Mouse (Mus musculus) kidney, embryonic 16.5 days (tissue): ENCODE data around the gene Gpatch8. TPM values are rescaled to one million over a fixed set of nuclear protein-coding genes. Genes with fewer than 3 reads are reported as not detected.

ENCODE experiments used
- ATAC-seq: fragments of 200-750 bp; cut with Nextera tagmentation; 2 replicates; pipeline ENCODE4 v1.8.0; 2017; ENCODE audit warnings: moderate TSS enrichment; ENCODE audit not compliant: low FRiP score, low TSS enrichment
- H3K27ac ChIP-seq: fragments of 300-500 bp; sonication (generic); 2 replicates; pipeline ENCODE4 v1.5.1; 2014; ENCODE audit warnings: low read length
- H3K27me3 ChIP-seq: fragments of 300-500 bp; sonication (generic); 2 replicates; pipeline ENCODE4 v1.6.1; 2014; ENCODE audit warnings: low read length, control low read depth, mixed read lengths; ENCODE audit not compliant: insufficient read depth
- H3K36me3 ChIP-seq: fragments of 300-500 bp; sonication (generic); 2 replicates; pipeline ENCODE4 v1.6.1; 2014; ENCODE audit warnings: low read length, control low read depth, mixed read lengths; ENCODE audit not compliant: insufficient read depth
- H3K4me1 ChIP-seq: fragments of 300-500 bp; sonication (generic); 2 replicates; pipeline ENCODE4 v1.6.1; 2014; ENCODE audit warnings: low read length, control low read depth, mixed read lengths; ENCODE audit not compliant: insufficient read depth
- H3K4me2 ChIP-seq: fragments of 300-500 bp; sonication (generic); replicated peaks from 2 replicates; pipeline ENCODE4 v1.6.1; 2014; ENCODE audit warnings: low read depth, low read length
- H3K4me3 ChIP-seq: fragments of 300-500 bp; sonication (generic); 2 replicates; pipeline ENCODE4 v1.5.1; 2014; ENCODE audit warnings: mild to moderate bottlenecking, low read length
- H3K9ac ChIP-seq: fragments of 300-500 bp; sonication (generic); replicated peaks from 2 replicates; pipeline ENCODE4 v1.6.1; 2014; ENCODE audit warnings: low read length
- H3K9me3 ChIP-seq: fragments of 300-500 bp; sonication (generic); 2 replicates; pipeline ENCODE4 v1.6.1; 2016; ENCODE audit warnings: low read length, control low read depth
- WGBS: fragments of 180-500 bp; shearing (Covaris S2); extraction: QIAGEN DNeasy Blood & Tissue Kit; methylation state at CpG from one replicate; pipeline ENCODE4 v1.1.7; 2014; 5-methylcytosine and 5-hydroxymethylcytosine counted together
- polyA plus RNA-seq: library from polyadenylated mRNA; unstranded; fragments of >200 nt; fragmentation: Nextera tagmentation; extraction: Ambion mirVana; gene quantifications from 2 replicates; pipeline ENCODE4 v1.2.1, GENCODE M21; 2015

Gene Gpatch8
- polyA plus RNA-seq, 1 experiment from 2014 or later, result 47.5 TPM

- ATAC-seq, result no peak
- 25% methylated on average over 5 of the region's 5 CpGs for WGBS
- Histone ChIP-seq H3K4me2 (no peak overlapping the region), H3K4me1 (0 out of 2 replicates have a peak, but pooled peaks cover 3% of the 10 kb centered on the region), H3K27me3 (no peaks in the 10 kb centered on the region), H3K36me3 (no peaks in the 10 kb centered on the region), H3K9me3 (no peaks in the 10 kb centered on the region), H3K4me3 (no peak overlapping the region), H3K27ac (no peak overlapping the region), H3K9ac (no peak overlapping the region)
Observed at GRCm38 (mm10) chr11:102531425-102531824, 24.8 kb downstream of the Gpatch8 start.

DNA sequence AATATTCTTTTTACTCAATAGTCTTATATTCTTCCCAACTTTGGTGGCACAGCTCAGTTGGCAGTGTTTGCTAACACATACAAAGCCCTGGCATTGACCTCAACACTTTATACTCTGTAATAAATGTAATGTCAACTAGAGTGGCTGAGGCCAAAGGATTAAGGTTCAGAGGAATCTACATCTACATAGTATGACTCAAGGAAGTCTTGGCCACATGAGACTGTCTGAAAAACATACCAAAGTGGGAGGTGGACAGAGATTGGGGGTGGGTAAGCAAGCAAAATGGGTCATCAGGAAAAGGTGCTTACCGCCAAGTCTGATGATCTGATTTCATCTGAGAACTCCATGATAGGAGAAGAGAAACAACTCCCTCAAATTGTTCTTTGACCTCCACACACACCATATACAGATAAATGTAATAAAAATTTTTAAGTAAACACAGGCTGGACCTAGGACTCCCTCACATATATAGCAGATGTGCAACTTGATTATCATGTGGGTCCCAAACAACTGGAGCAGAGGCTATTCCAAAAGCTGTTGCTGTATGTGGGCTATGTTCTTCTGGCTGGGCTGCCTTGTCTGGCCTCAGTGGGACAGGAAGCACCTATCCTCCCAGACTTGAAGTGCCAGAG, 41.3 kb downstream of the Gpatch8 start:
- no peak overlapping the region for H3K27ac ChIP-seq
- WGBS, result 92% methylated on average over 1 of the region's 1 CpGs
- H3K9me3 ChIP-seq, result no peaks in the 10 kb centered on the region
- H3K9ac ChIP-seq, result no peak overlapping the region
- no peak overlapping the region for H3K4me2 ChIP-seq
- peaks cover 18% of the 10 kb centered on the region for H3K36me3 ChIP-seq
- no peaks in the 10 kb centered on the region for H3K27me3 ChIP-seq
- ATAC-seq, result no peak
- H3K4me1 ChIP-seq, result no peaks in the 10 kb centered on the region
- H3K4me3 ChIP-seq, result no peak overlapping the region

DNA sequence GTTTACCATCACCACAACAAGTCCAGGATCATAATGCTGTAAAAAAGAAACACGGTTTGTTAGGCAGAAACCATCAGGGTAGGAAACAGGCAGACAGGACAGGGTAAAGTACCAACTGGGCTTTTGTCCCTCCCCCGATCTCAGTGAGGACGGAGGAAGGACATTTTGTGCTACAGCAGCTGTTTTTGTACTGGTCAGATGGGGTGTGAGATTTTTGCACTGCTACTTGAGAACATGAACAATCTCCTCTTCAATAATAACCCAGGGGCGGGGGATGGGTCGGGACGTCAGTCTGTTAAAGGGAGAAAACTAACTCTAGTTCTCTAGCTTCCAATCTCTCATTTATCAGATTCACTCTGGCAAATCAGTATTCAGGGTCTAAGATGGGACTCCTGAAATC, 46.0 kb downstream of the Gpatch8 start:
- H3K4me2 ChIP-seq, result no peak overlapping the region
- WGBS, result 58% methylated on average over 6 of the region's 6 CpGs
- H3K27ac ChIP-seq, result no peak overlapping the region
- no peaks in the 10 kb centered on the region for H3K9me3 ChIP-seq
- H3K27me3 ChIP-seq, result no peaks in the 10 kb centered on the region
- peaks cover 6% of the 10 kb centered on the region for H3K36me3 ChIP-seq
- no peak overlapping the region for H3K9ac ChIP-seq
- no peak overlapping the region for H3K4me3 ChIP-seq
- no peak for ATAC-seq
- H3K4me1 ChIP-seq, result no peaks in the 10 kb centered on the region

GRCm38 (mm10) chr11:102496732-102497131, 59.5 kb downstream of the Gpatch8 start:
- no peak overlapping the region for H3K4me3 ChIP-seq
- H3K4me1 ChIP-seq, result 0 out of 2 replicates have a peak, but pooled peaks cover 4% of the 10 kb centered on the region
- no peaks in the 10 kb centered on the region for H3K9me3 ChIP-seq
- no peak overlapping the region for H3K27ac ChIP-seq
- H3K4me2 ChIP-seq, result no peak overlapping the region
- no peaks in the 10 kb centered on the region for H3K27me3 ChIP-seq
- 55% methylated on average over 2 of the region's 2 CpGs for WGBS
- no peak for ATAC-seq
- peaks cover 20% of the 10 kb centered on the region for H3K36me3 ChIP-seq
- no peak overlapping the region for H3K9ac ChIP-seq

DNA sequence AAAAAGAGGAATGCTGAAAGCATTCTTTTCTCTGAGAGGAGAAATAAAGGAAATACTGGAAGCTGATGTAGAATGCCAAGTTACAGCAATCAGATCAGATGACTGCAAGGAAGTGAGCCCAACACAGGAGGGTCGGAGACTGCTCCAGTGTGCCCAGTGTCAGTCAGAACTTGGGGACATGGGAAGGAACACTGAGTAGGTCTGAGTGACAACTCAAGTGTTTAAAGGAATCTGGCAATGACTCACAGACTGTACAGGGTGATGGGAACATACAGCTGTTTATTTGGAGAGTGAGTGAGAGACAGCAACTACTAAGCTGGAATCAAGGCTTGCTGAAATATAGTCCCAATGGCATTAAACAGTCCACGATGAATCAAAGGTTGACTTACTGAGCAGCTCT, 60.0 kb downstream of the Gpatch8 start:
- 92% methylated on average over 2 of the region's 2 CpGs for WGBS
- no peaks in the 10 kb centered on the region for H3K27me3 ChIP-seq
- no peak for ATAC-seq

DNA sequence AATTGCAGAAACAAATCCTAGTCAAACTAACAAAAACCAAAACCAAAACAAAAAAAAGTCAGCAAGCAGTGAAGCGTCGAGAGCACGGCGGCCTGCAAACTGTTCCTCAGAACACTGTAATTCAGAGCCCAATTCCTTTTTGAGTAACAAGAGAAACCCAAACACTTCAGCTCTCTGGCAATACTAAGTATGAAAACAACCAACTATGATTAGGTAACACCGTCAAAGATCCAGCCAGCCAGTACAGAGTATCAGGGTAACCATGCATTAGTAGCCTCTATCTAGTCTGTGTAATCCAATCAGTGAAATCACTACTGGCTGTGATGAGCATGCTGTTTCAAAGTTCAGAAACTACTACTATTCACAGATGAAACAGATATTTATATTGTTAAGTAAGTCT, 60.5 kb downstream of the Gpatch8 start:
- ATAC-seq, result no peak
- H3K4me1 ChIP-seq, result 0 out of 2 replicates have a peak, but pooled peaks cover 4% of the 10 kb centered on the region
- H3K27ac ChIP-seq, result no peak overlapping the region
- WGBS, result 93% methylated on average over 5 of the region's 5 CpGs
- H3K9ac ChIP-seq, result no peak overlapping the region
- peaks cover 19% of the 10 kb centered on the region for H3K36me3 ChIP-seq
- no peak overlapping the region for H3K4me2 ChIP-seq
- no peaks in the 10 kb centered on the region for H3K27me3 ChIP-seq
- H3K9me3 ChIP-seq, result no peaks in the 10 kb centered on the region
- H3K4me3 ChIP-seq, result no peak overlapping the region

More for the DNA sequence above, 60.0 kb downstream of the Gpatch8 start:
- peaks cover 20% of the 10 kb centered on the region for H3K36me3 ChIP-seq
- H3K9ac ChIP-seq, result no peak overlapping the region
- no peak overlapping the region for H3K27ac ChIP-seq
- H3K4me1 ChIP-seq, result 0 out of 2 replicates have a peak, but pooled peaks cover 4% of the 10 kb centered on the region
- no peaks in the 10 kb centered on the region for H3K9me3 ChIP-seq
- no peak overlapping the region for H3K4me3 ChIP-seq
- H3K4me2 ChIP-seq, result no peak overlapping the region

DNA sequence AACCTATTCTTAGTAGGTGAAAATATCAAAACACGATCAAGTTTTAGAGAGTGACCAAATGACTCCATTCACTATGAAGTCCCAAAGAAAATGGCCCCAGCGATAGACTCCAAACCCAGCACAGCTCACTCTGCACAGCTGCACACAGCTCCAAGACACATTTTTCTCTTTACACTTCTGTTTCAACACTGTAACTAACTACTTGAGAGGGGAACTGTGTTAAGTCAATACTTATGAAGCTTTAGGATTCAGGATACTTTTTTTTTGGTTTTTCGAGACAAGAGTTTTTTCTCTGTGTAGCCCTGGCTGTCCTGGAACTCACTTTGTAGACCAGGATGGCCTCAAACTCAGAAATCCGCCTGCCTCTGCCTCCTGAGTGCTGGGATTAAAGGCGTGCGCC, 61.1 kb downstream of the Gpatch8 start:
- no peak for ATAC-seq
- Histone ChIP-seq H3K27ac (no peak overlapping the region), H3K9me3 (no peaks in the 10 kb centered on the region), H3K9ac (no peak overlapping the region), H3K4me3 (no peak overlapping the region), H3K4me1 (0 out of 2 replicates have a peak, but pooled peaks cover 4% of the 10 kb centered on the region), H3K4me2 (no peak overlapping the region), H3K27me3 (no peaks in the 10 kb centered on the region), H3K36me3 (peaks cover 15% of the 10 kb centered on the region)
- 94% methylated on average over 6 of the region's 6 CpGs for WGBS

- Histone ChIP-seq H3K36me3 (peaks cover 10% of the 10 kb centered on the region), H3K4me3 (no peak overlapping the region), H3K27ac (no peak overlapping the region), H3K9ac (no peak overlapping the region), H3K27me3 (no peaks in the 10 kb centered on the region), H3K4me1 (0 out of 2 replicates have a peak, but pooled peaks cover 4% of the 10 kb centered on the region), H3K9me3 (no peaks in the 10 kb centered on the region), H3K4me2 (no peak overlapping the region)
- ATAC-seq, result no peak
- WGBS, result 92% methylated on average over 7 of the region's 7 CpGs
Observed at GRCm38 (mm10) chr11:102494063-102494650, 62.0 kb downstream of the Gpatch8 start.

DNA sequence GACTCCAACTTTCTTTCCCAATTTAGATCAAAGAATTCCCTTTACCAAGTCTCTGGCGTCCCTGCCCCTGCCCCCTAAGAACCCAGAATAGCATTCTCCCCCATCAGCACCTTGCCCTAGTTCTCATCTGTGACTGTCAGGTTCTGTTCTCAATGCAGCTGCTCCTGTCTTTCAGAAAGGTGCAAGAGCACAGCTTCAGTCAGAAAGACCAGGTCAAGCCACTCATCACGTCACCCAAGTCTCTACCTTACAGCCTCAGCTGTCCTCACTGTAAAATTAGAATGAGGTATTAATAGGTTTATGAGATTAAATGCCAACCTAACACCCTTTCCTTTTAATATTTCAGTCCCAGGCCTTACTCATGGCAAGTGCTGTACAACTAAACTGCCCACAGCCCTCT, 63.0 kb downstream of the Gpatch8 start:
- no peak overlapping the region for H3K9ac ChIP-seq
- H3K9me3 ChIP-seq, result no peaks in the 10 kb centered on the region
- H3K27me3 ChIP-seq, result no peaks in the 10 kb centered on the region
- H3K4me2 ChIP-seq, result no peak overlapping the region
- H3K4me3 ChIP-seq, result no peak overlapping the region
- no peak overlapping the region for H3K27ac ChIP-seq
- WGBS, result 95% methylated on average over 2 of the region's 2 CpGs
- ATAC-seq, result no peak
- 0 out of 2 replicates have a peak, but pooled peaks cover 4% of the 10 kb centered on the region for H3K4me1 ChIP-seq
- H3K36me3 ChIP-seq, result peaks cover 4% of the 10 kb centered on the region

DNA sequence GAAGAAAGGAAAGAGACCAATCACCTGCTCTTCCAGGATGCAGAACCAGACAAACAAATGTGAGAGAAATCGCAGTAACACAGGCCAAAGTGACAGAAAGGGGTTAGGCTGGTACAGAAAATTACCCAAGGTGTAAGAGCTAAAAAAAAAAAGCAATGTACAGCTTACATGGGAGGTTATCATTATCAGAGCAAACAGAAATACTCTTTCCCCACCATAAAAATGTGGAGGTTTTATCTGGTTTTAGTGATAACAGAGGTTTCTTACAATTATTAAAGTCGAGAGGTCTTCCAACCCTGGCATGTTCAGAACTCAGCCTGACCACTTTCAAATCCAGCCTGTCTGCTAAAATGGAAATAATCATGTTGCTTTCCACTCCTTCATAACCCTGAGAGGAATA, 68.3 kb downstream of the Gpatch8 start:
- Histone ChIP-seq H3K9ac (no peak overlapping the region), H3K4me3 (no peak overlapping the region), H3K4me1 (no peaks in the 10 kb centered on the region), H3K4me2 (no peak overlapping the region), H3K9me3 (no peaks in the 10 kb centered on the region), H3K27ac (no peak overlapping the region), H3K36me3 (peaks cover 12% of the 10 kb centered on the region), H3K27me3 (no peaks in the 10 kb centered on the region)
- WGBS, result 96% methylated on average over 2 of the region's 2 CpGs
- no peak for ATAC-seq
